Mouse (Mus musculus): ENCODE results near the gene Cptp.

Cptp gene

GRCm38 (mm10) chr4:155886330-155886729 lies 17.1 kb upstream of the Cptp start:
- no peak for DNase-seq

- no peak for DNase-seq
Observed at GRCm38 (mm10) chr4:155883587-155883986, 14.3 kb upstream of the Cptp start.

DNA sequence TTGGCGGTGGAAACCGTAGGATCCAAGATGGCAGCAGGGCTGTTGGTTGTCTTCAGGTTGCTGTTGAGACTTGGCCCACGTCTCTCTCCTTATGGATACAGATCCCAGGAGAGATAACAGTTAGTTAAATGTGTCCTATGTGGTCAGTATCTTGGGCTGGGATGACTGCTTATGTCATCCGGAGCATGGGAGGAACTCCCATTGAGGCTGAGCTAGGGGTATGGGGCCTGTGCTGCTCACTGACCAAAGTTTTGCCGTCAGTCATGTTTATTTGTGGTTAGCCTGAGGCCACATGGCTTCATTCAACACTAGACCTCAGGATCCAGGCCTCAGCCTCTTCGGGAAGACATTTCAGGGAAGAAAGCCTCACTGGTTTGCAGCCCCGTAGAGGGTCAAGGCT lies 2.2 kb upstream of the Cptp start:
- DNase-seq: no peak

DNA sequence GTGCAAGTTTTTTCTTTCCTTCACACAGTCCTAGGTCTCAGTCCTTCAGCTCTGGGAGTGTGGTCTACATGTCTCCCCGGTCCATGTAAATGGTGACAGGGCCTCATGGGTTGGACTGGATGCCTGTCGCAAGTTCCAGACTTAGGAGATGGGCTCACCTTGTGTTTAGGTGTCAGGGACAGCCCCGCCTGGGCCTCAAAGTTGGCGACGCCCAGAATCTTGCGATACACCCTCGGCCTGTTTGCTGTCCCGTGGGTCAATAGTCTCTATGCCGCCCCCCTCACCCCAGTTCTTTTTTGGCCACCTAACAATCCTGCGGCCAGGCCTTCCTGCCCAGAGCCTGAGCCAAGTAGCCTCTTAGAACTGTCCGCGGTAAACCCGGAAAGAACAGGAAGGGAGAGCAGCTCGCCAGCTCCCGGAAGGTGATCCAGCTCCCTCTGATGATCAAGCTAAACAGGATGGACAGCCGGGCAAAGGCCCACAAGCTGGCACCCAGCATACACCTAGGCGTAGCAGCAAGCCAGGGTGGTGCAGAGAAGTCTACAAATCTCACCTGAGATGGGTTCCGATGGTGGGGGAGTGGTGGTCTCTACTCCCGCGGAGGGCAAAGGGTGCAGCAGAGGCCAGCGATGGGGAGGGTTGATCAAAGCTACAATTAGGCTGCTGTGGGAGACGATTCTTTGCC lies 484 bp downstream of the Cptp start:
- DNase-seq: no peak

DNA sequence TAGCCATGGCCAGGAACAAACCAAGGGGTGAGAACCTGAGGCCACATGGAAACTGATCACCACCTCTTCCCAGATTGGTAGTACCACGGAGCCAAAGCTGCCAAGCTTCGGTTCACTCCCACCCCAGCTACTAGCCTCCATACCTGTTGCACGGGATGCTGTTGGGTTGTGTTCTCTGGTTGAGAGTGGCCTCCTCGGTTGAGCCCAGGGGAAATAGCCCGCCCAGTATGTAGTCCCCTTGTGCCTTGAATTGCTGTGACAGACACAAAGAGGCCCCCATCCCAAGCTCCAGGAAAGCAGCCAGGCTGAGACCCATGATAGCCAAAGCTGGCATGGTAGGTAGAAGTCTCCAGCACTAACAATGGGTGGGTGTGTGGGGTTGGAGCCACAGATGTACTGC lies 6.2 kb downstream of the Cptp start, which contains the start of gene Tas1r3:
Tas1r3 (minus strand) TSS at position 362 of the 400 bp plus-strand sequence.
- DNase-seq: no peak

- no peak for DNase-seq
Observed at GRCm38 (mm10) chr4:155861787-155862186, 7.5 kb downstream of the Cptp start.

GRCm38 (mm10) chr4:155859318-155859717 lies 9.9 kb downstream of the Cptp start:
- DNase-seq: no peak

GRCm38 (mm10) chr4:155856881-155857280 lies 12.4 kb downstream of the Cptp start:
- no peak for DNase-seq

DNA sequence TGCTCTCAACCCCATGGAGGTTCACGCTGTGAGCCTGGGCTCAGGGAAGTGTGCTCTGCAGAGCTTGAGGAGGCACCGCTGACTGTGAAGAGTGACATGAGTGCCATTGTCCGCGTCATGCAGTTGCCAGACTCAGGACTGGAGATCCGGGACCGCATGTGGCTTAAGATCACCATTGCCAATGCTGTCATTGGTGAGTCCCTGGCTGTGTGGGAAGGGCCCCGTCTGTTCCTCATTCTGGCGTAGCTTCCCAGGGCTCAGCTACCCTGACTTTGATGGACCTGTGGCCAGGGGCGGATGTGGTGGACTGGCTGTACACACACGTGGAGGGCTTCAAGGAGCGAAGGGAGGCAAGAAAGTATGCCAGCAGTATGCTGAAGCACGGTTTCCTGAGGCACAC lies 13.2 kb downstream of the Cptp start:
- no peak for DNase-seq

GRCm38 (mm10) chr4:155854991-155855390 lies 14.2 kb downstream of the Cptp start:
- no peak for DNase-seq

DNA sequence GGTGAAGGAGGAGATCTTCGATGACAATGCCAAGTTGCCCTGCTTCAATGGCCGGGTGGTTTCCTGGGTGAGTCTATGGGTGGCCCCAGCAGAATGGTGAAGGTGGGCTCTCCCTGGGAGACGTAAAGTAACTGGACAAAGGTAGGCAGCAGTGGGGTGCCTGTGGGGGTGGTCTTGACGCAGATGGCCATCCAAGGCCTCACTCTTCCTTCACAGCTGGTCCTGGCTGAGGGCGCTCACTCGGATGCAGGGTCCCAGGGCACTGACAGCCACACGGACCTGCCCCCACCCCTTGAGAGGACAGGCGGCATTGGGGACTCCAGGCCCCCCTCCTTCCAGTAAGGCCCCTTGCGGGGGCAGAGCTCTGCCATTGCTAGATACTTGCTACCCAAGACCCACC lies 15.8 kb downstream of the Cptp start:
- DNase-seq: no peak

DNA sequence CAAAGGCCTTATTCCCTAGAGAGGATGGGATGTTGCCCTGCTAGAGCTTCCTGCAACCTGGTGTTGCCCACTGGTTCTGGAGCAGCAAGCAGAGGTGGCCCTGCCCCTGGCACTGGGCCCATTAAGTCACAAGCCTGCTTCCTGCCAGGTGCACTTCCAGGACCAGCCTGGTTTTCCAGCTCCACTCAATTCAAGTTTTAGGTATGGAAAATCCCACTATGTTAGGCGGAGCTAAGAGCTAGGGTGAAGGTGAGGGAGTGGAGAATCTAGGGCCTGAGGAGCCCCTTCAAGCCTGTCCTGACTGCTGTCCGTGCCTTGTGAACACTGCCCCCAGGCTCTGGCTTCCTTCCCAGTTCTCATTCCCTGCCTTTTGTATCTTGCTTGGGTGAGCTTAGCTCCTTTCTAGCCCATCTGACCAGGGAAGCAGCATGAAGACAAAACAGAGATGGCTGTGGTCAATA lies 17.3 kb downstream of the Cptp start:
- DNase-seq: no peak

GRCm38 (mm10) chr4:155851368-155851767 lies 17.9 kb downstream of the Cptp start:
- DNase-seq: no peak

DNA sequence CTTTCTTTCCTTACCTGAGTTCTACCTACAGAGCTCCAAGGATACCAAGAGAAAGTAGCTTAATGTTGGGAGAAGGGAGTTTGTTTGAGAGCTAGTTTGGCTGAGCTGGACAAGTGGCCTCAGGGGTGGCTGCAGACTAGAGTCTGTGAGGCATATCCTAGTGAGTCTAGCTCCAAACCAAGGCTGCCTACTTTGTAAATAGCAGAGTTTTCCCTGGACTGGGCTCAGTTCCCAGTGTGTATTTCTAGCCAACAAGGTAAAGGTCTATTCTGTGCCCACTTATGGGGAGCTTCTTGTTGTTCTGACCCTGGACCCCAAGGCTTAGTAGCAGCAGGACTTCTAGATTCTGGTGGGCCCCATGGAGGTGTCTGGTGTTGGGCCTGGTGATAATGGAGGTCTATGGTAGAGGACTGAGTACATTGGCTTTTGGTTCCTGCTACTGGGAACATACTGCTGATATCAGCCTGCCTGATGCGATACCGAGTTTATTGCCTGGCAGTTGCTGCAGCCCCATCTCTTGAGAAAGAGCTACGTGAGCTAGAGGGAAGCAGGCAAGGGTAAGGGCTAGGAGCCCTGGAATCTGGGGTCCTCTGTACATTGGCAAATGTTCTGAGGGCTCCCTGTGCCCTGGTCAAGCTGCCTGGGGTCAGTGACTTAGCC lies 19.3 kb downstream of the Cptp start:
- DNase-seq: no peak

DNA sequence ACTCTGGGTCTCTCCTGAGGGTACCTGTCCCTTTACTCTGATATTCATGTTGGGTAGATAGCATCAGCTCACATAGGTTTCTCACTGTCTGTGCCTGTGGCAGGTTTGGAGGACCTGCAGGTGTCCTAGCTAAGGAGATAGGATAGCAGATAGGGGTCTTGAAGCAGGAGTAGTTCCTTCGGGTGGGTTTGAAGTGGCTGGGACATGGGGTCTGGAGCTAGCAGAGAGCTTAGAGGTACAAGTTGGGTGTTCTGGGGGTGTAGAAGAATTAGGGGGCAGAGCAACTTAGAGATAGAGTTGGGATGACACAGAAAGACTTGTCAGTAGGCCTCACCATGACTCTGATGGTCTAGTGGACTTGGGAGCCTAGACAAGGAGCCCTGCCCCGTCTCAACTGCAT lies 19.8 kb downstream of the Cptp start:
- DNase-seq: no peak

DNA sequence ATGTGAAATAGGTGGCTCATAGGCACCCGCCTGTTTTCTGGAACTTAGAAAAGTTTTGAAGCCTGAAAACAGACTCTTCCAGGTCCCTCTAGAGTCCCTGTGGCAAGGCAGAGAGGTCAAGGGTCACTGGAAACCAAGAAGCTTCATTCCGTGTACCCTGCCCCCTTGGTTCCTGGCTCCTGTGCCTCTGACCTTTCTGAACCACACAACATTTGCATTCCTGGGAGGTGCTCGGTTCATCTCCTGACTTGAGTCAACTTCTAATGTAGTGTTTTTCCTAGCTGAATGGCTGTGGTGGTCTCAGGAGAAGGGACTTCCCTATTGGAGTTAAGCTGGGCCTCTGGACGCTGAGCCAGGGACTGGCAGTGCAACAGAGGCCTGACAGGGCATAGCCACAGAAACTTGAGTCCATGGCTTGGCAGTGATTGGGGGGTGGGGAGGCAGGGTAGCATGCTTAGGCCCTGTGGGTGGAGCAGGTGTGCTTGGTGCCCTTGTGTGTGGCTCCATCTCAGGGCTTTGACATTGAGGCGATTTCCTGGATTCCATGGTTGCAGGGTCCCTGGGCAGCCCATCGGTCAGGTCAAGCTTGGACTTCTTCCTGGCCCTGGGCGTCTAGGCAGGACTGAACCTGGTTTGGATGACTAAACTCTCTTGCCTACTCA lies 20.7 kb downstream of the Cptp start:
- DNase-seq: no peak

GRCm38 (mm10) chr4:155847591-155848352 lies 21.5 kb downstream of the Cptp start:
- DNase-seq: no peak

- DNase-seq: peak; percentile 97
Observed at GRCm38 (mm10) chr4:155846871-155847578, 22.2 kb downstream of the Cptp start, which contains the start of gene Dvl1. Gene Dvl1 (plus strand): TSS chr4:155847402.

- DNase-seq: no peak
Observed at GRCm38 (mm10) chr4:155843231-155843630, 26.0 kb downstream of the Cptp start.

DNA sequence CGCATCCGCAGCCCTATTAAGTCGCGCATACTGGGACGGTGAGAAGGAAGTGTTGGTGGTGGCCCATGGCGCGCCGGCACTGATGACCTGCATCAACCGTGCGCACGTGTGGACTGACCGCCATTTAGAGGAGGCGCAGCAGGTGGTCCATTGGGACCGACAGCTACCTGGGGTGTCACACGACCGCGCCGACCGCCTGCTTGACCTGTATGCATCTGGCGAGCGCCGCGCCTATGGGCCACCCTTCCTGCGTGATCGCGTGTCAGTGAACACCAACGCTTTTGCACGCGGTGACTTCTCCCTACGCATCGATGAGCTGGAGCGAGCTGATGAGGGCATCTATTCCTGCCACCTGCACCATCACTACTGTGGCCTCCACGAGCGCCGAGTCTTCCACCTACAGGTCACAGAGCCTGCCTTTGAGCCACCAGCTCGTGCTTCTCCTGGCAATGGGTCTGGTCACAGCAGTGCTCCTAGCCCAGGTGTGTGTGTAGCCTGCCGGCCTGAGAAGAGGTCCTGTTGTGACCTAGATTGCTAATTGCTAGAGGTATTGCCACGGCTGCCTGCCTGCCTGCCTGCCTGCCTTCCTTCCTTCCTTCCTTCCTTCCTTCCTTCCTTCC lies 27.5 kb downstream of the Cptp start:
- no peak for DNase-seq

- DNase-seq: no peak
Observed at GRCm38 (mm10) chr4:155841003-155841454, 28.2 kb downstream of the Cptp start.

Data from right cerebral cortex, postnatal 25 days (tissue).